Mouse (Mus musculus) heart, embryonic 16.5 days (tissue): Measurements from ENCODE around the gene Lrp5. TPM values are rescaled to one million over a fixed set of nuclear protein-coding genes. Genes with fewer than 3 reads are reported as not detected.
A peak's percentile ranks its signal among the peaks of the same experiment; 100 is the strongest.

Source experiments
- ATAC-seq: fragments of 200-750 bp; cut with Nextera tagmentation; replicated peaks from 2 replicates; pipeline ENCODE4 v1.8.0; 2017; ENCODE audit warnings: moderate number of reproducible peaks; ENCODE audit not compliant: insufficient read depth, low FRiP score; ENCODE audit errors: extremely low read depth
- H3K27ac ChIP-seq: fragments of 300-500 bp; sonication (generic); 2 replicates; pipeline ENCODE4 v1.5.1; 2014; ENCODE audit warnings: mild to moderate bottlenecking, low read length, control low read depth, moderate library complexity
- H3K27me3 ChIP-seq: fragments of 300-500 bp; sonication (generic); 2 replicates; pipeline ENCODE4 v1.6.1; 2014; ENCODE audit warnings: low read length, mixed read lengths; ENCODE audit not compliant: control insufficient read depth, insufficient read depth
- H3K36me3 ChIP-seq: fragments of 300-500 bp; sonication (generic); 2 replicates; pipeline ENCODE4 v1.6.1; 2014; ENCODE audit not compliant: control insufficient read depth, insufficient read depth
- H3K4me1 ChIP-seq: fragments of 300-500 bp; sonication (generic); 2 replicates; pipeline ENCODE4 v1.6.1; 2014; ENCODE audit warnings: low read length, mixed read lengths; ENCODE audit not compliant: control insufficient read depth, insufficient read depth
- H3K4me2 ChIP-seq: fragments of 300-500 bp; sonication (generic); 2 replicates; pipeline ENCODE4 v1.6.1; 2014; ENCODE audit warnings: low read depth, mild to moderate bottlenecking, control low read depth, low read length
- H3K4me3 ChIP-seq: fragments of 300-500 bp; sonication (generic); 2 replicates; pipeline ENCODE4 v1.5.1; 2014; ENCODE audit warnings: mild to moderate bottlenecking, control low read depth, low read length
- H3K9ac ChIP-seq: fragments of 300-500 bp; sonication (generic); 2 replicates; pipeline ENCODE4 v1.6.1; 2014; ENCODE audit warnings: low read length, control low read depth
- H3K9me3 ChIP-seq: fragments of 300-500 bp; sonication (generic); replicated peaks from 2 replicates; pipeline ENCODE4 v1.6.1; 2016; ENCODE audit warnings: low read length; ENCODE audit not compliant: control insufficient read depth
- WGBS: fragments of 180-500 bp; shearing (Covaris S2); extraction: QIAGEN DNeasy Blood & Tissue Kit; methylation state at CpG from one replicate; pipeline ENCODE4 v1.1.7; 2014; 5-methylcytosine and 5-hydroxymethylcytosine counted together
- polyA plus RNA-seq: library from polyadenylated mRNA; unstranded; fragments of >200 nt; fragmentation: Nextera tagmentation; extraction: Ambion mirVana; gene quantifications from 2 replicates; pipeline ENCODE4 v1.2.1, GENCODE M21; 2015

Lrp5 gene
- polyA plus RNA-seq, 1 experiment from 2014 or later, result 3.1 TPM

GRCm38 (mm10) chr19:3645318-3645717 lies 41.0 kb downstream of the Lrp5 start:
- Histone ChIP-seq H3K4me3 (no peak overlapping the region), H3K9me3 (no peaks in the 10 kb centered on the region), H3K27ac (peak overlapping the region; percentile 31; the same call in 1 of the 2 replicates), H3K36me3 (peaks cover 13% of the 10 kb centered on the region), H3K9ac (no peak overlapping the region), H3K4me1 (peaks cover 20% of the 10 kb centered on the region), H3K27me3 (no peaks in the 10 kb centered on the region), H3K4me2 (no peak overlapping the region)
- no peak for ATAC-seq
- 70% methylated on average over 4 of the region's 4 CpGs for WGBS

- no peak for ATAC-seq
- Histone ChIP-seq H3K27me3 (no peaks in the 10 kb centered on the region), H3K4me1 (peaks cover 41% of the 10 kb centered on the region), H3K36me3 (peaks cover 2% of the 10 kb centered on the region; the same call in 1 of the 2 replicates), H3K27ac (no peak overlapping the region), H3K4me2 (no peak overlapping the region), H3K9ac (no peak overlapping the region), H3K4me3 (no peak overlapping the region), H3K9me3 (no peaks in the 10 kb centered on the region)
- WGBS, result 89% methylated on average over 7 of the region's 7 CpGs
Measured at GRCm38 (mm10) chr19:3639561-3639960, 46.8 kb downstream of the Lrp5 start.

- Histone ChIP-seq H3K27me3 (no peaks in the 10 kb centered on the region), H3K4me3 (no peak overlapping the region), H3K9me3 (no peaks in the 10 kb centered on the region), H3K4me2 (no peak overlapping the region), H3K9ac (peak overlapping the region; percentile 44), H3K36me3 (peaks cover 2% of the 10 kb centered on the region; the same call in 1 of the 2 replicates), H3K4me1 (peaks cover 41% of the 10 kb centered on the region), H3K27ac (peak overlapping the region; percentile 60)
- 24% methylated on average over 8 of the region's 8 CpGs for WGBS
- ATAC-seq, result peak; percentile 59; the same call in 1 of the 2 replicates
Measured at GRCm38 (mm10) chr19:3638698-3639097, 47.7 kb downstream of the Lrp5 start.

GRCm38 (mm10) chr19:3632018-3632417 lies 54.3 kb downstream of the Lrp5 start:
- ATAC-seq, result no peak

GRCm38 (mm10) chr19:3631431-3631830 lies 54.9 kb downstream of the Lrp5 start:
- WGBS, result 76% methylated on average over 5 of the region's 5 CpGs
- no peak for ATAC-seq
- H3K27me3 ChIP-seq, result no peaks in the 10 kb centered on the region

More at GRCm38 (mm10) chr19:3632018-3632417, 54.3 kb downstream of the Lrp5 start:
- no peaks in the 10 kb centered on the region for H3K27me3 ChIP-seq
- H3K4me3 ChIP-seq, result no peak overlapping the region
- H3K9me3 ChIP-seq, result no peaks in the 10 kb centered on the region
- no peak overlapping the region for H3K4me2 ChIP-seq
- H3K36me3 ChIP-seq, result no peaks in the 10 kb centered on the region; the same call in 1 of the 2 replicates
- 73% methylated on average over 7 of the region's 7 CpGs for WGBS
- no peak overlapping the region for H3K9ac ChIP-seq
- 0 out of 2 replicates have a peak, but pooled peaks cover 5% of the 10 kb centered on the region for H3K4me1 ChIP-seq
- H3K27ac ChIP-seq, result no peak overlapping the region

GRCm38 (mm10) chr19:3630486-3630885 lies 55.9 kb downstream of the Lrp5 start:
- H3K36me3 ChIP-seq, result no peaks in the 10 kb centered on the region; the same call in 1 of the 2 replicates
- 0 out of 2 replicates have a peak, but pooled peaks cover 2% of the 10 kb centered on the region for H3K4me1 ChIP-seq
- H3K9me3 ChIP-seq, result no peaks in the 10 kb centered on the region
- no peak overlapping the region for H3K4me2 ChIP-seq
- no peak overlapping the region for H3K9ac ChIP-seq
- WGBS, result 76% methylated on average over 5 of the region's 5 CpGs
- H3K4me3 ChIP-seq, result no peak overlapping the region
- no peaks in the 10 kb centered on the region for H3K27me3 ChIP-seq
- ATAC-seq, result no peak
- no peak overlapping the region for H3K27ac ChIP-seq

More at GRCm38 (mm10) chr19:3631431-3631830, 54.9 kb downstream of the Lrp5 start:
- no peaks in the 10 kb centered on the region; the same call in 1 of the 2 replicates for H3K36me3 ChIP-seq
- no peak overlapping the region for H3K4me2 ChIP-seq
- no peaks in the 10 kb centered on the region for H3K9me3 ChIP-seq
- 0 out of 2 replicates have a peak, but pooled peaks cover 5% of the 10 kb centered on the region for H3K4me1 ChIP-seq
- H3K27ac ChIP-seq, result no peak overlapping the region
- H3K4me3 ChIP-seq, result no peak overlapping the region
- H3K9ac ChIP-seq, result no peak overlapping the region

- WGBS, result 96% methylated on average over 20 of the region's 20 CpGs
- Histone ChIP-seq H3K9ac (no peak overlapping the region), H3K4me1 (0 out of 2 replicates have a peak, but pooled peaks cover 2% of the 10 kb centered on the region), H3K4me3 (no peak overlapping the region), H3K36me3 (no peaks in the 10 kb centered on the region; the same call in 1 of the 2 replicates), H3K4me2 (no peak overlapping the region), H3K27me3 (no peaks in the 10 kb centered on the region), H3K9me3 (no peaks in the 10 kb centered on the region), H3K27ac (no peak overlapping the region)
- no peak for ATAC-seq
Measured at GRCm38 (mm10) chr19:3630027-3630426, 56.3 kb downstream of the Lrp5 start.

GRCm38 (mm10) chr19:3628223-3628622 lies 58.1 kb downstream of the Lrp5 start:
- Histone ChIP-seq H3K27ac (no peak overlapping the region), H3K36me3 (no peaks in the 10 kb centered on the region; the same call in 1 of the 2 replicates), H3K9ac (no peak overlapping the region), H3K27me3 (no peaks in the 10 kb centered on the region), H3K4me2 (no peak overlapping the region), H3K4me3 (no peak overlapping the region), H3K9me3 (no peaks in the 10 kb centered on the region), H3K4me1 (0 out of 2 replicates have a peak, but pooled peaks cover 2% of the 10 kb centered on the region)
- 87% methylated on average over 8 of the region's 8 CpGs for WGBS
- no peak for ATAC-seq

- H3K9me3 ChIP-seq, result no peaks in the 10 kb centered on the region
- ATAC-seq, result no peak
- peaks cover 23% of the 10 kb centered on the region for H3K36me3 ChIP-seq
- 83% methylated on average over 7 of the region's 7 CpGs for WGBS
- H3K4me2 ChIP-seq, result no peak overlapping the region
- no peak overlapping the region for H3K27ac ChIP-seq
- H3K4me3 ChIP-seq, result no peak overlapping the region
- no peak overlapping the region for H3K9ac ChIP-seq
- no peaks in the 10 kb centered on the region for H3K27me3 ChIP-seq
- H3K4me1 ChIP-seq, result no peaks in the 10 kb centered on the region
Measured at GRCm38 (mm10) chr19:3625111-3625510, 61.3 kb downstream of the Lrp5 start.
